Comparison of ENCODE assay signal across 26 mouse cellular contexts in the genomic region with DNA sequence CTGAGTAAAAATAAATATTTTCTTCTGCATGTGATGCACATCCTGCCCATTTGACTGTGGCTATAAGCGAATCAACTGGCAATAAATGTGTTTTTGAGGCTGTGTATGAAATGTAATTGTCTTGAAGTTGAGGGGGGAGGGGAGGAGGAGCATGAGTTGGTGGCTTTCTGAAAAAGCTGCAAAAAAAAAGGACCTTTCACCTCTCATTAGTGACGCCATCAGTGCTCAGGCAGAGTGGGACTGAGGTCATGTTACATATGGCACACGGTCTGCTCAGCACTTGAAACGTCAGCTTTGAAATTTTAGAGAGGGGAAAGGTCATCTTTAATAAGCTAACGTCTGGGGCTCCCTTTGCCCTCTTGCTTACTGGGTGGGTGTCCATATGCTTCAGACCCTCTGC. TPM values are rescaled to one million over a fixed set of nuclear protein-coding genes. Genes with fewer than 3 reads are reported as not detected.
DNase-seq lines count a peak whose midpoint lies in the region; ATAC-seq lines count a peak whose summit lies in the region.
"Had no signal": no experiment of that assay in that cellular context is flagged by ENCODE, and none has a peak within 500 bp of the region (broad histone marks: within the 10 kb centered on the region; RNA-seq: fewer than 3 reads in every experiment).

No protein-coding gene starts in this region.

- WGBS in hindbrain, embryonic 11.5 days = 7% methylated on average over 5 of the region's 5 CpGs
- 10% methylated on average over 5 of the region's 5 CpGs for WGBS in hindbrain, embryonic 12.5 days
- WGBS in embryonic facial prominence, embryonic 12.5 days = 6% methylated on average over 5 of the region's 5 CpGs

- H3K27ac ChIP-seq in hindbrain, embryonic 11.5 days (ENCODE audit: low read depth, low read length) = no peak overlapping the region
- no peak overlapping the region for H3K27ac ChIP-seq in hindbrain, embryonic 12.5 days
- H3K27ac ChIP-seq in embryonic facial prominence, embryonic 12.5 days = no peak overlapping the region
- H3K27ac ChIP-seq: forebrain, embryonic 15.5 days; heart, embryonic 10.5 days; limb, embryonic 15.5 days; liver, embryonic 14.5 days; midbrain, embryonic 13.5 days; stomach, postnatal 0 days had no signal

- H3K4me2 ChIP-seq in hindbrain, embryonic 11.5 days (replicated peaks; ENCODE audit: low read depth, low read length) = no peak overlapping the region
- H3K4me2 ChIP-seq in hindbrain, embryonic 12.5 days (replicated peaks) = no peak overlapping the region
- peak overlapping the region; percentile 85; the same call in 1 of the 2 replicates for H3K4me2 ChIP-seq in embryonic facial prominence, embryonic 12.5 days (replicated peaks)
- H3K4me2 ChIP-seq: forebrain, embryonic 15.5 days; limb, embryonic 15.5 days; lung, embryonic 14.5 days; midbrain, embryonic 13.5 days; neural tube, embryonic 13.5 days had no signal

- H3K36me3 ChIP-seq in hindbrain, embryonic 11.5 days (ENCODE audit: control insufficient read depth, insufficient read depth, low read length) = no peaks in the 10 kb centered on the region
- H3K36me3 ChIP-seq in hindbrain, embryonic 12.5 days = no peaks in the 10 kb centered on the region
- H3K36me3 ChIP-seq in embryonic facial prominence, embryonic 12.5 days = no peaks in the 10 kb centered on the region
- H3K36me3 ChIP-seq: forebrain, embryonic 15.5 days; G1E; heart, embryonic 10.5 days; limb, embryonic 15.5 days; midbrain, embryonic 13.5 days; neural tube, embryonic 13.5 days had no signal

- peaks cover 48% of the 10 kb centered on the region for H3K27me3 ChIP-seq in hindbrain, embryonic 11.5 days (ENCODE audit: control insufficient read depth, insufficient read depth, low read length)
- H3K27me3 ChIP-seq in hindbrain, embryonic 12.5 days = peaks cover 66% of the 10 kb centered on the region
- no peaks in the 10 kb centered on the region for H3K27me3 ChIP-seq in embryonic facial prominence, embryonic 12.5 days

- no peak overlapping the region for H3K9ac ChIP-seq in hindbrain, embryonic 11.5 days (ENCODE audit: low read depth, low read length)
- H3K9ac ChIP-seq in hindbrain, embryonic 12.5 days = no peak overlapping the region
- no peak overlapping the region for H3K9ac ChIP-seq in embryonic facial prominence, embryonic 12.5 days
- H3K9ac ChIP-seq: forebrain, embryonic 15.5 days; limb, embryonic 15.5 days; liver, embryonic 14.5 days; lung, embryonic 14.5 days; midbrain, embryonic 13.5 days; neural tube, embryonic 13.5 days had no signal

- H3K4me3 ChIP-seq in hindbrain, embryonic 11.5 days (ENCODE audit: low read depth, low read length) = no peak overlapping the region
- H3K4me3 ChIP-seq in hindbrain, embryonic 12.5 days = no peak overlapping the region
- H3K4me3 ChIP-seq in embryonic facial prominence, embryonic 12.5 days = no peak overlapping the region
- H3K4me3 ChIP-seq: forebrain, embryonic 15.5 days; heart, embryonic 10.5 days; limb, embryonic 15.5 days; midbrain, embryonic 13.5 days; neural tube, embryonic 13.5 days had no signal

- ATAC-seq in hindbrain, embryonic 11.5 days (ENCODE audit: low FRiP score) = no peak
- no peak for ATAC-seq in hindbrain, embryonic 12.5 days (ENCODE audit: low FRiP score)
- no peak for ATAC-seq in embryonic facial prominence, embryonic 12.5 days (ENCODE audit: insufficient number of reproducible peaks, insufficient read depth, low FRiP score, low TSS enrichment)
- ATAC-seq: forebrain, embryonic 15.5 days; intestine, postnatal 0 days; midbrain, embryonic 13.5 days; Patski had no signal

- no peaks in the 10 kb centered on the region for H3K9me3 ChIP-seq in hindbrain, embryonic 11.5 days (ENCODE audit: control insufficient read depth, low read length)
- H3K9me3 ChIP-seq in hindbrain, embryonic 12.5 days (replicated peaks) = no peaks in the 10 kb centered on the region
- no peaks in the 10 kb centered on the region for H3K9me3 ChIP-seq in embryonic facial prominence, embryonic 12.5 days
- H3K9me3 ChIP-seq: forebrain, embryonic 15.5 days; G1E; heart, embryonic 10.5 days; limb, embryonic 15.5 days; midbrain, embryonic 13.5 days; neural tube, embryonic 13.5 days had no signal

- DNase-seq in hindbrain, embryonic 11.5 days (ENCODE audit: low spot score) = peak; percentile 41
- DNase-seq in embryo, embryonic 10.5 days (ENCODE audit: low spot score) = peak; percentile 81
- peak; percentile 4 for DNase-seq in yolk sac, embryonic 10.5 days (ENCODE audit: low spot score)
- no peak for DNase-seq in adrenal gland, postnatal 4 days (ENCODE audit: low spot score in 2 of 2)
- DNase-seq in urinary bladder, adult 18-20 months (ENCODE audit: low spot score in 2 of 2) = no peak
- DNase-seq: adrenal gland, adult 2 months; cerebellum, adult 11-12 months; gastrocnemius, postnatal 36 days; heart, postnatal 4 days; layer of hippocampus, adult 9-11 months; lung, embryonic 14.5 days; thymus, adult 2 months; thymus, postnatal 4 days had no signal

- H3K4me1 ChIP-seq in hindbrain, embryonic 11.5 days (replicated peaks; ENCODE audit: control insufficient read depth, insufficient read depth, low read length) = no peaks in the 10 kb centered on the region
- H3K4me1 ChIP-seq in hindbrain, embryonic 12.5 days = peaks cover 14% of the 10 kb centered on the region
- H3K4me1 ChIP-seq in embryonic facial prominence, embryonic 12.5 days = peaks cover 46% of the 10 kb centered on the region

RNA-seq across cellular contexts. Expression of a gene that starts 1.8 kb away (rescaled TPM):
- polyA plus RNA-seq in hindbrain, embryonic 11.5 days (2014; fragmentation: Nextera tagmentation; extraction: Ambion mirVana) = 24.6 and 28.8 TPM in 2 replicates
- polyA plus RNA-seq in hindbrain, embryonic 12.5 days (2016; fragmentation: Nextera tagmentation; extraction: Ambion mirVana) = 36.0 and 36.9 TPM in 2 replicates
- polyA plus RNA-seq in embryonic facial prominence, embryonic 12.5 days (2016; fragmentation: Nextera tagmentation; extraction: Ambion mirVana) = 73.0 and 75.3 TPM in 2 replicates
- 1 to 10 TPM; 4.0 to 5.6 TPM for total RNA-seq in adrenal gland, postnatal 4 days (2021)
- polyA plus RNA-seq: intestine, postnatal 0 days; large intestine, adult 2 months had no signal

RNA-seq across cellular contexts. Expression of a gene that starts 57.8 kb away (rescaled TPM):
- polyA plus RNA-seq in hindbrain, embryonic 11.5 days (2014; fragmentation: Nextera tagmentation; extraction: Ambion mirVana) = 6.5 and 7.3 TPM in 2 replicates
- polyA plus RNA-seq in hindbrain, embryonic 12.5 days (2016; fragmentation: Nextera tagmentation; extraction: Ambion mirVana) = 6.0 and 6.4 TPM in 2 replicates
- polyA plus RNA-seq in embryonic facial prominence, embryonic 12.5 days (2016; fragmentation: Nextera tagmentation; extraction: Ambion mirVana) = 13.5 and 13.7 TPM in 2 replicates
- total RNA-seq in adrenal gland, postnatal 4 days (2021) = 1 to 10 TPM; 2.9 to 3.7 TPM

Comparison
In these comparisons a context has a peak if more than half of its experiments do, and no peak if none do; other contexts are left out.
1. DNase-seq: peak in hindbrain, embryonic 11.5 days (single experiment), embryo, embryonic 10.5 days (single experiment) and yolk sac, embryonic 10.5 days (single experiment); none in adrenal gland, postnatal 4 days (0 of 2) and urinary bladder, adult 18-20 months (0 of 2).